Mouse (Mus musculus) adrenal gland, adult 8-10 months (tissue): ENCODE measurements around the gene Kalrn. TPM values are rescaled to one million over a fixed set of nuclear protein-coding genes. Genes with fewer than 3 reads are reported as not detected.

Experiments
- DNase-seq: peaks from one replicate; pipeline ENCODE4 v3.0.0; 2022
- total RNA-seq, 4 experiments: library from RNA; stranded (reverse); gene quantifications; 2 replicates each; pipeline ENCODE4 v1.2.4; 2022

The Kalrn gene
- total RNA-seq, 4 experiments from 2014 or later: 11.2 to 18.8 (median 13.0) TPM

DNA sequence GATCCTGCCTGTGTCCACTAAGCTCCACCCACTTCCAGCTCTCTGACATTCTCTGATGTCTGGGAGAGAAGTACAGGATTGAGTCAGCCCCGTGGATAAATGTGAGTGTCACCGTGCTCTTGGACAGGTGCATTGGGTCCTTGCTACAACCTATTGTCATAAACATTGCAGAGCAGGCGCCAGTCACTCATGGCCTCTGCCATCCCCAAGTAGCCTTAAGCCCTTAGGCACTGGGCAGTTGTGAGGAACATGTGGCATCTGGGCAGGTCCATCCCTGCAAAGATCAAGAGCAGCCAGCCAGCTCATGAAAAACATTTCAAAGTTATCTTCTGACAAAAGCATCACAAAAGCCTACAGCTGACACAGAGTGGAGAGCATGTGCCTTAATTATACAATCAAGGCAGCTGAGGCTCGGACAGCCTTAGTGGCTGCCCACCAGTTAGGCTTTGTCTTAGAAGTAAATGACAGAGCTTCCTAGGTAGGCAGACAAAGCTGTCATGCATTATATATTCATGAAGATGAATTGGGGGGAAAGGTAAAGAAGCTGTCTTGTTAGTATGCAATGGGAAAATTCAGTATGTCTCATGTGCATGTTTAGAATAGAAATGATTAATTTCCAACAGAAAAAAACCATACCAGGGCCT lies 319.2 kb downstream of the Kalrn start:
- no peak for DNase-seq

DNA sequence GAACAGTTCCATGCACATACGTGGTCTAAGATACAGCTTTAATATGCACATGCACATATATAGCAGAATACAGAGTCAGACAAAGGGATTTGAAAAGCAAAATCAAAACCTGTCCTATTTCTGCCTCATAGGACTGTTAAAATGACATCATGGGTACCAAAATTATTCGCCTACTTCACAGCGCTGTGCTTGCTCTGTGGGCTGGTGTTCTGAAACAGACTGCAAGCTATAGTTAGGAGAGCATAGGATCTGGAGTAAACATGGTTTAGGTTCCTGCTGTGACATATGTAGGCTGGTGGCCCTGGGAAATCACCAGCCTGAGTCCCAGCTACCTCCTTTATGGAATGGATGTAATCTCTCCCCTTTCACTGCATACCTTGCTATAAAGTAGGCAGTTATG lies 320.7 kb downstream of the Kalrn start:
- no peak for DNase-seq

DNA sequence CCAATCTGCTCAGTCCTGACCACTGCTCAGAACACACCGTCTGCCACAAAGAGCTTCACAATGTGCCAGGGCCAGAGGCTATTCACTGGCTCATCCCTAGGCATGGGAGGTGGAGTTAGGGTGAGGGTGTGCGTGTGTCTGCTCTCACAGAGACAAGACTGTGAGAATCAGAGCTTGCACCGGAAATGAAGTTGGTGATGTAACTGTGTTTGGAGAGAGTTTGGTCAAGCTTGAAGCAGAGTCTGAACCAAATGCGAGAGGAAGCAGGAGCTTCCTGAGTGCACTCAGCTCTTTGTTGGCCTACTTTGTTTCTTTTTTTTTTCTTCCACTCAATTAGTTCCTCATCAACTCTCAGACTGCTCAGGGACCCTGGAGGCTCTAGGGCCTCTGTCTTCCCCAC lies 325.1 kb downstream of the Kalrn start:
- DNase-seq: no peak

DNA sequence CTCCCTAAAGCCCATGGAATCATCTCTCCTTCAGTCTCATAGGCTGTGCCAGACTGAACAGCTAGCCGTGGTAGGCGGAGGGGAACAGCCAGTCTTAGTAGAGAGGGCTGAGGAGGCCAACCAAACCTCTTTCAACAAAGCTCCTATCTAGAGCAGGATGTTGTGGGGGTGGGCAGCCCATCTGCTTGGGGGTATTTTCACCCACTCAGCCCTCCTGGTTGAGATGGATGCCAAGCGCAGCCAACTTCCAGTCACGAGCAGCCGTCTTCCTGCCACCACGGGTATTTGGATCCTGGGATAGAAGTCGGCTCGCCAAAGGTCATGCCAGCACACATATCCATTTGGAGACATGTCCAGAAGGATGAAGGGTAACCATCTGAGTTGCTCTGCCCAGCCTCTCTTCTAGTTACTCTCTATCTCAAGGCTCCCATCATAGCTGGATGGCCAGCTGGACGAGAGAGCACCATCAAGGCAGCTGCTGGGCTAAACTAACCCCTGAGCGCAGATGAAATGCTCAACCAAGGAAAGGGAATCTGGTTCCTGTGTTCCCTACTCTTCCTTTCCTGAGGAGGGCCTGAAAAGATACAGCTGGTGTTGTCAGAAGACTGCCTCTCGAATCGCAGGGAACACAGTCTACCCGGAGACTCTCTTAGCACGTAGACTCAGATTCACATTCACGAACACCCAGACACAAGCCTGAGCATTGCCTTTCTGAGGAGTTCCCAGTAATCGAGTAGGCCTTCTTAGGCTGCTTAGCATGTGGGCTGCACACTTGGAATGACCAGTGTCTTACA lies 331.2 kb downstream of the Kalrn start:
- no peak for DNase-seq

DNA sequence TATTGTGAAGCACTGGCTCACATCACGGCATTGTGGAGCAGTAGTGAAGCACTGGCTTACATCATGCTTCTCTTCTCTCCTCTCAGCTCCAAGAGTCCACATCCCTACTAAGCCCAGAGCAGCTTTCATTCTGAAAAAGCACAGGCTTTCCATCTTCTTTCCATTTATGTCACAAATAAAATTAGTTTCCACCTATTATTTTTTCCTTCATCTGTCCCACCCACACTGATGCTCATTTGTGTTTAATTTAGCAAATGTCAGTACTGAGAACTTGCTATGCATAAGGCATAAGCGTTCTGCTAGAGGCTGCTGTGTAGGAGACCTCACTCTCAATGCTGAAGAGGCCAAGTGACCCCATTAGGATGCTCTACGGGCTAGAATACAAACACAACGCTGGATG lies 333.7 kb downstream of the Kalrn start:
- DNase-seq: no peak

DNA sequence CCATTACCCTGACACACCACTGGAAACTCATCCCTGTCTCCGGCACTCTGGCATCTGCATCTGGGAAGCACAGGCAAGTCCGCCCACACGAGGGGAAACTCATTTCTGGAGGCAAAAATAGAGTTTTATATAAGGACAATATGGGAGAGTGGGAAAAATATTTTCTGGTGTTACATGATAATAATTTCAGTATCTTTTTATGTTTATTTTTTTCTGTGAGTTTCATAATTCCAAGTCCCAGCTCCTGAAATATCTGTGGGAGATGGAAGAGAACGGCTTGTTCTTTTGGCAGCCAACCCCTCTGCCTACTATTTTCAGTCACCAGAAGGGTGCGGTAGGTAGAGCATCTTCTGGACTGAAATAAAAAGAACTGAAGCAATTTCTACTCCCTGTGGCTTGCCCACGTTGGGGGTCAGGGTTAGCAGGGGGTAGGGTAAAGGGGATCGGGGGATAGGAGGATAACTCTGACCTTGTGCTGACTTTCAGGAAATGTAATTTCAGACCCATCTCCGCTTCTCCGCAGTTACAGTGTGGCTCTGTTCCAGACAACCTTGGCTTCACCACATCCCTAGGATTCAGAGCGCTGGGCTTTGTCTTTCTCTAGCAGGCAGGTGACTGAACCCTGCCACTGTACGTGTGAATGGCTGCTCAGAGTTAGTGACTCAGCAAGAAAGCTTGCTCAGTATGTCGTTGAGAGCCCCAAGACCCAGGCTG lies 336.3 kb downstream of the Kalrn start:
- DNase-seq: no peak

DNA sequence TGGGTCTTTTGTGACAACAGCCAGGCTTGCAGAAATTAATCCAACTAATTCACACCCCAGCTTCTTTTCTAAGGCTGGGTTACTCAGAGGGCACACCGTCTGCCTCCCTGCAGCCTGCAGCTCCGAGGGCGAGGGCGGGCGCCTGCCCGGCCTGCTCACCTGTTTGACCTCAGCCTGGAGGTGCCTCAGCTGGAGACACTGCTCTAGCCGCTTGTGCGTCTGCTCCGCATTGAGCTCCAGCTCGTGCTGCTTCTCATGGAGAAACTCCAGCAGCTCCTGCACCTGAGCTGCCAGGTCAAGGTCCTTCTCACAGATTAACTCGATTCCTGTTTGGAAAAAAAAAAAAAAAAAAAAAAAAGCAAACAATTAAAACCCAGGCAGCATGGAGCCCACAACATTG lies 338.2 kb downstream of the Kalrn start:
- DNase-seq: no peak

DNA sequence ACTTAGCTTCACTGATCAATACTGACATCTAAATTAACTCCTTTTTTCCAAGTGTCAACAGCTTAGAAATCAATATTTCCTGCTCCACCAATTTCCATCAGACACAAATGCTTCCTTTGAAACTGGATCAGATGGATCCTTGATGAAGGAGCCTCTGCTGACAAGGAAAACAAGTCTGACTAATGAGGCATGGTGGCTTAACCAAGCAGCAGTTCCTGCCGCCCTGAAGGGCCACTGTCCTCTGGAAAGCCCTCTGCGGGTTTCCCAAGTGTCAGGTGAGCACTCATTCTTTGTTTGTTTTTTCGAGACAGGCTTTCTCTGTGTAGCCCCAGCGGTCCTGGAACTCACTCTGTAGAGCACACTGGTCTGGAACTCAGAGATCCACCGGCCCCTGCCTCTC lies 341.4 kb downstream of the Kalrn start:
- DNase-seq: no peak

DNA sequence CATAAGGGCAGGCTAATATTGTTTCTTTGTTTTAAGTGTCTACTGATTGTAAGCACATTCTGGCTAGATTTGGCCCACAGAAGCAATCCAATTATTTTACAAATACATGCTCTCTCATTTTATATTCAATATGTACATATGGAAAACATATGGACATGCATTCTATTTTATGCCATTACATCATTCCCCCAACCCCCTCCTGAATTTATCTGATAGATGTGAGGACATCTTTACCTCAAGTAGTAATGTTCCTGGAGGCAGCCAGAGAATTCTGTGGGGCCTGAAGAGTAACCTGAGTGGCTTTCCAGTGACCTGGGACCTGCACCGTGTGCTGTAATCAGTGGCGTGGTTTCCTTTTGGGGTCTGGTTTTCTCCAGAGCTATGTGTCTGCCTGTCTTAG lies 342.2 kb downstream of the Kalrn start:
- DNase-seq: no peak

DNA sequence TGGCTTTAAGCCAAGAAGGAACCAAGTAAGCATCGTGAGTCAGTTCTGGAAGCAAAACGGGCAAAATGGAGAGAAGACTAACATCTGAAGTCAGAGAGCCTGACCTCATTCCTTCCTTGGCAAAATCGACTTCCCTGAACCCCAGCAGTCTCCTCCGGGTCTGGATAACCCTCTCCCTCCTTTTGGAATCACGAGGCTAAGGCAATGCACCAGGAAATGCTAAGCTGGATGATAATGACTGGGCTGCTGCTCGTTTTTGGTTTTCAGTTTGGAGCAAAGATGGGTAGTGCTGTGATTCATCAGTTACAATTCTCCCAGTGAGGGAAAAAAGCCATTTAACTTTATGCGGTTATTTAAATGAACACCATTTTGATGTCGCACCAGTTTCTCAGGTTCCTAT lies 344.0 kb downstream of the Kalrn start:
- DNase-seq: no peak

DNA sequence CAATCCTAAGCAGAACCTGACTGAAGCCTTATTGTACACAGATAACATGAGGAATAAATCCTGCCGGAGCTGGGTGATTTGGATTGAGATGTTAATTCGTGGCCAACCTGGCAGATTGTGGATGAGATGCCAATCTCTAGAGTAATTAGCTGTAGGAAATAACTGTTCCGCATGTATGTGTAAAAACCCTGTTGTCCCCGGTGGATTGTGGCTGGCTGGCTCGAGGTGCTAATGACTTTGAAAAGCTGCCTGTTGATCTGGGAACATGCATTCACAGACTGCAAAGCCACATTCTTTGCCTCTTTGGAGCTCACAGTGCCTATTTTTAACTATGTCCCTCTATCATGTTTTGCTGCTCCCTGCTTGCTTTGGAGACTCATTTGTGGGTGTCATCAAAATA lies 344.7 kb downstream of the Kalrn start:
- DNase-seq: no peak

DNA sequence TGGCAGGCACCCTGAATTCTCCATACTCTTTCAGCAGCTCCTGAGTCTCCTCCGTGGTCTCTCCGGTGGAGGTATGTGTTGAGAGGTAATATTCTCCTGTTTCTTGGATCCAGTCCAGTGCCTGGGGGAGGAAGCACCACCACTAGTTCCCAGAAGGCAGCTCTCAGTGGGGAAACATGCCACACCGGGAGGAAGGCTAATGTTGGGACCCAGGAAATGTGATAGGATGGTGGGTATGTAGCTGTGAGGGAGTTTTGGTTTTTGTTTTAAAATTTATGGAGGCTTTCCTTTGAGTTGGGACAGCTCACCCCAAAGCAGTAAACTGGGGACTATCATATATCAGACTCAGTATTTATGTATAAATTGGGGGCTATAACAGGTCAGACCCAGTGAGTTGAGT lies 361.2 kb downstream of the Kalrn start:
- no peak for DNase-seq

DNA sequence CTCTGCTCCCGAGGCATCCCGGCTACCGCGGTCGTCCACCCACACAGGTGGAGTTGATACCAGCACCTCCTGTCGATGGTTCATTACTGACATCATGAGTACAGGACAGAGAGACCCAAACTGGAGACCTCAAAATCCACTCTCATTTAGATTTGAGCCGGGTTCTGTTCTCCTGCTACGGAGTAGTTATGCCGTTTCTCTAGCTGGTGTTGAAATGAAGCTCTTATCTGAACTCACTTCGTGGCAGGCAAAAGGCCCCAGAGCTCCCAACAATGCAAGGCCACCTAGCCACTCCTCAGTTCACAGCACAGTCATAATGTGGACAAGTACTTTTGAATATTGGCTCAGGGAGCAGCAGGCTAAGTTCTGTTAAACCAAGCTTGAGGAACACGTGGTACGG lies 362.1 kb downstream of the Kalrn start:
- DNase-seq: no peak

DNA sequence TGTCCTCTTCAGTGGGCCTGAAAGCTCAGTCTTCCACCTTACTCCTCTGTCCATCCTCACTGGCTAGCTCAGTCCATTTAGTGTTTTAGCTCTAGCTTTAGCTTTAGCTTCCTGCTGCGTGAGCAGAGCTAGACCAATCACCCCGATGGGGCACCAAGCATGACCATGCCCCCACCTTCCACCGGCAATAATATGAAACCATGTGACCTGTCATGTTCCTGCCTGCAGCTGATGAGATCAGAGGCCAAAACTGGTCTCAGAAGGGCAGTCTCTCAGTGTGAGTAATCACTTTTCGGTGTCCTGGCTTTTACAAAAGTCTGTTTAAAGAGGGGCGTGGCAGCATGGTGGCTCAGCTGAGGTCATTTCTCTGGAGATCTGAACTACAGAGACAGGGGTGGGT lies 364.6 kb downstream of the Kalrn start:
- DNase-seq: no peak

DNA sequence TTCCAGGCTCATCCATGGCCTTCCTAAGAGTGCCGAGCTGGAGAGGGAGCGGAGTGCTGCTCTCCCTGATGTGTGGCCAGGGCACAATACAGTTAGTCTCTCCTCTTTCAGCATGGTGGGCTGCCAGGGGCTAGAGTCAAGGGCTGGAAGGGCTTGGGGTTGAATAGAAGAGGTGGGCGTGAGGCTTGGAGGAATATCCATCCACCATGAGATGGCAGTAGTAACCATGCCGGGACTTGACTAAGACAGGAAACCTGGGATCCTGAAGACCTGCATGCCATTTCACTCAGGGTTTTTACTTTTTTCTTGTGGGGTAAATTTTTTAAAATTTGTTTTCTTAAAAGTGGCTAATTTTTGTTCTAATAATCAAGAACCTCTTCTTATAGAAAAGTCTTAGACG lies 365.4 kb downstream of the Kalrn start:
- no peak for DNase-seq

DNA sequence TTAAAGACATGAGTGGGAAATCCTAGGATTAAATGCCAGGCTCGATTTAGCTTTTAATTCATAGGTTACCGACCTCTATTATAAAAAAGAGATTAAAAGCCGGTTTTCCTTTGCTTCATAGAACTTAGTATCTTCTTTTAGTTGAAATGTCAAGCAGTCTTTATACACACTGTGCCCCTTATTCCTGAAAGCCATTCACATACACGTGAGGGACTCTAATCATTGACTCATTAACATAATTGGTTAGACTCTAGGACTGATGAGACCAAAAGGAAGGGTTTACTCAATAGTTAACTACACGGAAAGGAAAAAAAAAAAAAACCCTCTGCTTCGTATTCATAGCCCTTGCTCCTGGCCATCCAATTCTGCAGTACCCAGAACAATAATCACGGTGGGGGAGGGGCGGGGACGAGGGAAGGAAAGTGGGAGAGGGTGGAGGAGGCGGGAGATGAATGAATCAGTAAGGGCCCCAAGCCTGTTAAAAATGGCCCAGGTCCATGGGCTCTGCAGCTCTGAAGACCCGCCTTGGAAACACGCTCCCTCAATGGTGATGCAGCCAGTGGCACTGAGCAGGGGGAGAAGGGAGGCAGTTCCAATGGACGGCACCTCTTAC lies 368.7 kb downstream of the Kalrn start:
- DNase-seq: no peak

DNA sequence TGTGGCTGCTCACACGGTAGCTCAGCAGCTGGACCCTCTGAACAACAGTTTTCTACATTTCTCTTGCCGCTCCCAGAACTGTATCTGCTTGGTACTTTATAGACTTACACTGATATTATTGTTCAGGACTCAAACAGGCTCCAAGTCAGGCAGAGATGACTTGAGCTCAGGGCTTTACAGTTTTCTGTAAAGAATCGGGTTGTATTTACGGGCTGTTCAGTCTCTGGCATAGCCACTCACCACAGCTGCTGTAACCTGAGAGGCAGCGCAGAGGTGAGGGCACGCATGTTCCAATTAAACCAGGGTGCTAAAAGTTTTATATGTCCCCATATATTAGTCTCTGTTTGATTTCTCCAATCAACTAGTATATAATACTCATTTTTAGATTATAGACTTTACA lies 373.8 kb downstream of the Kalrn start:
- DNase-seq: no peak

DNA sequence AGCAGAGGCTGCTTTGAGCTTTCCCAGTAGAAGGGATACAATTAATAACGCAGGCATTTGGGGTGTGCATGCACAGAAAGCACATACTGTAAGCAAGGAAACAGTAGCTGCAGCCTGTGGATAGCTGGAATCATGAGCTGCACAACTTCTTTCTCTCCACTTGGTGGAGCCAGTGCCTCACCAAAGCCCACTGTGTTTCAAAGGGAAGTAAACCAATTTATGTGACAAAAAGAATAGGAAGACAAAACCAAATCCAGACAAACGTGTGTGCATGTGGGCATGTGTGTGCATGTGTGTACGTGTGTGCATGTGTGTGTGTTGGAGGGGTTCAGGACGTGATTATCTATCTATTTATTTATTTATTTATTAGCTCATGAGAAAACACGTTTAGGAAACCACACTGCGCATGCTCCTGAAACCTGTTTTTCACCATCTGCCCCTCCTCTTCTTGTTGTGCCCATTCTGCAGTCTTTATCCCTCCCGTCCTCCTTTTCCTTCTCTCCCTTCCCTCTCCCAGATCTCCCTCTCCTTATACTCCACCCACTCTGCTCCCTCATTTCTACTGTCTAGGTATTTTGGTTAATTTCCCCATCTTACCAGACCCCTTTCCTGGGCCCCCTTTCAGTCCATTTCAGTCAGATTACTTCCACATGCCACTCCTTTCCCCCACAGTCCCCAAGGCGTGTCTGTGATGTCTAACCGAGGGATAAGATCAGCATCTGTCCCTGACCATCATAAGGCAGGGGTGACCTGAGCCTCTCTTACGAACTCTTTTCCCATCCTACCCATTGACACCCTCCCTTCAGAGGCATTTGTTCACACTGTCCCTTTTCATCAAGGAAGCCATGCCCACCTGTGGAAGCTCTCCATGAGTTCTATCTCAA lies 380.1 kb downstream of the Kalrn start:
- no peak for DNase-seq

DNA sequence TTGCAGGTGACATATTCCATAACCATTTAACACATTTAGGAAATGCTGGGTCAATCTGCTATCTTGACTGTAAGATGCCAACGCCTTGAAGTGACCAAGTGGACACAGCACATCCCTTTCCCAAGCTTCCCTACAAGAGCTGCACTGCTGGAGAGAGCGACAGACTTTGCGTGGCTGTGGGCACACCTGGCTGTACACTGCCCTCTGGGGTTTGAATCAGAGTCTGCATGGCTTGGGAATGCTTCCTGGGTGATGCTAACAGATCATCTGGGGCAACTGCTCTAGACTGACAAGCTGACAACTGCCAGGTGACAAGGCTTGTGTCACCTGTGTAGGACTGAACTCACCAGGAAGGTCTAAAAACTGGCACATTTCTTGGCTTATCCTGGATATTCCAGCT lies 388.6 kb downstream of the Kalrn start:
- no peak for DNase-seq

DNA sequence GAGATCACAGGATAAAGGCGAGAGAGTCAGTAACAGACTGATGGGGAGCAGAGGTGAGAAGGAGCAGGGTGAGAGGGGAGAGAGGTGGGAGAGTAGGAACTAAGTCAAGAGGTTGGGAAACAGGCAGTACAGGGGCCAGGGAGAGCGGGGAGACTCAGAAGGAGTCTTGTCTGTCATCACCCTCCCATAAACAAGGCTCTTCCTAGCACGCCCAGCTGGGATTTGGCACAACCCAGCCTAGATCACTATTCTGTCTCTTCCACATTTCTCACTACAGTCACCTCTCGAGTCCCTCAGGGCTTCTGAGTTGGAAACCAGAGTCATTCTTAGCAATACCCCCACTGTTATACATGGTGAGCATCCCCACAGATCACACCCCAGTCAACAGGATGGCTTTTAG lies 390.1 kb downstream of the Kalrn start:
- DNase-seq: no peak

DNA sequence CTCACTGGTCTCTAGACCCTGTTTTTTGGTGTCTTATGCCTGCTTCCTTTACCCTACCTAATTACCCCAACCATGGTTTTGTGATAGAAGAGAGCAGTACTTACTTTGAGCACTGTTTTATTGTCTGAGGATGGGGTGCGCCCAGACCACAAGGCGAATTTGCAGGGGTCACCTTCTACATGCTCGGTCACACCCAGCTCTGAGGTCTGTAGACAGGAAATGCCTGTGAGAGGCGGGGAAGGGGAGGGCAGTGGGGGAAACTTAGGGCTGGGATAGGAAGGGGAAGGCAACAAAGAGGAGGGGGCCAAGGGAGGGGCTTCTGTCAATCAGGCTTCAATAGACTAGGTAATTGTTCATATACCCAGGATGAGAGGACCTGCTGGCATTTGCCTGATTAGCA lies 397.7 kb downstream of the Kalrn start:
- no peak for DNase-seq

DNA sequence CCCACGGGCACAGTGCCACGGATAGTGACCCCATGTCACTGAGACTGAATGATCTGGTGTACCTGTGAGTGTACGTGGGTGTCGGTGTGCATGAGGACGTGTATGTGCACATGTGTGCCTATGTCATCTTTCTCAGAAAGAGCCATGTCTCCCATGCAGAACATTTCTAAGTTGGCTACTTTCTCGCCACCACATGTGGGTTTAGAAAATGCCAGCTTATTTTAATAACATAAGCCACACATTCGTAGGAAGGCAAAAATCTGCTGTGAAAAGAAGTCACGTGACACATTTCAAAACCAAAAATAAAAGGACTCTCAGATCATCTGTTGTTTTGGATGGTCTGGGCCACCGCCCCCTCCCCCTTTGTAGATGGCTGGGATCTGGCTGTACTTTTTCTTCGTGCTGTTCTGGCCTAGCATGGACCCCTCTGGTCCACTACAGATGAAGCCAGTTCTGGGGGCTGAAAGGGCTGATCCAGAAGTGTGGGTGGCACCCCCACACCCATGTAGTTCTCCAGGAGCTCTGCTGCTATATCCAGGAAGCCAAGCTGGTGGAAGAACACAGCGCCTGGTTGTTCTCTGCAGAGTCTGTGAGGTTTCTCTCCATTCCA lies 400.7 kb downstream of the Kalrn start:
- DNase-seq: no peak
